Mouse (Mus musculus) thymus, postnatal 10 days (tissue): ENCODE results near the gene Sct.

Source experiments
- DNase-seq, 2 experiments: peaks; one replicate each; pipeline ENCODE4 v3.0.0; 2021; ENCODE audit warnings: low spot score in 2 of 2

Gene Sct

DNA sequence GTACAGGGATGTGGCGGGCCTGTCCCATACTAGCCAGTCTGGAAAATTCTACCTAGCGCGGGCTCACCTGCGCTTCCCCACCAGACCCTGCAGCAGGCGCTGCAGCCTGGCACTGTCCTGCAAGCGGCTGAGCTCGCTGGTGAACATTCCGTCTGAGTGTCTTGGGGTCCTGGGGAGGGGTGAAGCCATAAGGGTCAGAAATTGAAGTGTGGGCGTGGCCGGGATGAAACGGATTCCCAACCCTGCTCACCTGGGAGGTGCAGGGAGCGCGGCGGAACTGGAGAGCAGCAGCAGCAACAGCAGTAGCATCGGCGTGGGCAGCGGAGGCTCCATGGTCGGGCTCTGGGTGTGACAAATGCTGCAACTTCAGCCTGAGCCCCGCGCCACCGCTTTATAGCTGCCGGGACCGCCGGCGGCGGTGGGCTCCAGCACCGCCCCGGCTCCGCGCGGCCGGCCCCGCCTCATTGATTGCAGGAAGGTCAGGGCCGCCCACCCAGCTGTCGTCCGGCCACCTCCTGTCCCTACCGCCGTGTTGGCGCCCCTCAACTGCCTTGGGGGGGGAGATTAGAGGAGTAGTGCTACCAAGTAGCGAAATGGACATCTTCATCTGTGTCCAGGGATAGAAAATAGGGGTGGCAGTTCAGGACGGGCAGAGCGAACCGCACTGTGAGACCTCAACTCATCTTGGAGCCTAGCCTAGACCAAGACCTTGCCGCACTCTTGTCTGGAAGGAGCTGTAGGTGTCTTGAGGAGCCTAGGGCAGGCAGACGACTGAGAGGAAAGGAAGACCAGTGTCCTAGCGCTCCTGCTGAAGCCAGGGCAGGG is at the start of gene Sct:
Gene Sct, minus strand, starts transcription at position 368 of the 825 bp plus-strand sequence.
- no peak for DNase-seq

DNA sequence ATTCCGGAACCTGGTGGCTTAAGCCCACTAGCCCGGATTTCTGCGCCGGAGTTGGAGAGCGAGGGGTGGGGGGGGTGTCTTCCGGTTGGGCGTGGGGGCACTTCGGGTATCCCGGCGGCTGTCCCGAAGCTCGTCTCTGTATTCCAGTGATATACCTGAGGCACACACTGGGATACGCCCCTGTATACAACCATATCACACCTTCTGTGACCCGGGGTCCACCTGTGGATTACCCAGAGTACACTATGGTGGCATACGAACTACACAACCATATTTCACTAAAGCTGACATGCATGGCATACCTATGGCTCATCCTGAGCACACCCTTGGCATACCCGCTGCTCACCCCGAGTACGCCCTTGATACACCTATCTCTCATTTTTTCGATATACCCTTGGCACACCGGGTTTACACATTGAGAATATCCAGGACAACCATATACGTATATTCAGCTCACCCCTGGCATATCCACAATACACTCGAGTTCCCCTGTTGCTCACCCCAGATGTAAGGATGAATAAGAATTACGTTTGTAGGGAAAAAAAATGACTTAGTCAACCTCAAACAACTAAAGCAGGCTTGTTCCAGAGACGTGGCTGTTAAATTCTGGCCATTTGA is 49.5 kb upstream of the Sct start:
- DNase-seq: no peak

GRCm38 (mm10) chr7:141327469-141328372 is 48.8 kb upstream of the Sct start, which contains the start of the genes Deaf1 and Tmem80:
Gene Deaf1 (minus strand): TSS chr7:141327690.
Gene Tmem80 (plus strand): TSS chr7:141327739.
- DNase-seq: peak; percentile 96 to 98

- DNase-seq: peak; percentile 45 to 65
These were observed 47.9 kb upstream of the Sct start for GRCm38 (mm10) chr7:141326546-141327446.

- no peak for DNase-seq
These were observed 45.8 kb upstream of the Sct start for GRCm38 (mm10) chr7:141324686-141325085.

- no peak for DNase-seq
These were observed 40.5 kb upstream of the Sct start for GRCm38 (mm10) chr7:141319446-141319845.

DNA sequence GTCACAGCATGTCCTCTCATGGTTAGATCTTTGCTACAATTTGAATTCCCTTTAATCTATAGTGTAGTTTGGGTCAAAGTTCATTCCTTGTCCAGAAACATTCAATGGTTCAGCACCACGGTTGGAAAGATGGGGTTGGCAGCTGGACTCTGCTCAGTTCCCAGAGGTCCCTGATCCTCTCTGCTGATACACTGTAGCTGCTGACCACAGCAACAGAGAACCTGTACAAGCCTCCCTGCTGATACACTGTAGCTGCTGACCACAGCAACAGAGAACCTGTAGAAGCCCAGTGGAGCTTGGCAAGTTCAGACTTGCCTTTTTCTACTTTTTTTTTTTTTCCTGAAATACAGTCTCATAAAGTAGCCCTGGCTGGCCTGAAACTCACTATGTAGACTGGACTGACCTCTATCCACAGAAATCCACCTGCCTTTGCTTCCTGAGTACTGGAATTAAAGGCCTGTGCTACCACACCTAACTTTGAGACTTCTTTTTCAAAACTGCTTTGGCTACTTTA is 38.7 kb upstream of the Sct start:
- DNase-seq: no peak

- DNase-seq: peak; percentile 39 to 60
These were observed 37.0 kb upstream of the Sct start for GRCm38 (mm10) chr7:141315974-141316373.

- no peak for DNase-seq
These were observed 36.1 kb upstream of the Sct start for GRCm38 (mm10) chr7:141315076-141315475.

- no peak for DNase-seq
These were observed 35.5 kb upstream of the Sct start for GRCm38 (mm10) chr7:141314416-141314815.

- no peak for DNase-seq
These were observed 25.6 kb upstream of the Sct start for GRCm38 (mm10) chr7:141304537-141304936.

DNA sequence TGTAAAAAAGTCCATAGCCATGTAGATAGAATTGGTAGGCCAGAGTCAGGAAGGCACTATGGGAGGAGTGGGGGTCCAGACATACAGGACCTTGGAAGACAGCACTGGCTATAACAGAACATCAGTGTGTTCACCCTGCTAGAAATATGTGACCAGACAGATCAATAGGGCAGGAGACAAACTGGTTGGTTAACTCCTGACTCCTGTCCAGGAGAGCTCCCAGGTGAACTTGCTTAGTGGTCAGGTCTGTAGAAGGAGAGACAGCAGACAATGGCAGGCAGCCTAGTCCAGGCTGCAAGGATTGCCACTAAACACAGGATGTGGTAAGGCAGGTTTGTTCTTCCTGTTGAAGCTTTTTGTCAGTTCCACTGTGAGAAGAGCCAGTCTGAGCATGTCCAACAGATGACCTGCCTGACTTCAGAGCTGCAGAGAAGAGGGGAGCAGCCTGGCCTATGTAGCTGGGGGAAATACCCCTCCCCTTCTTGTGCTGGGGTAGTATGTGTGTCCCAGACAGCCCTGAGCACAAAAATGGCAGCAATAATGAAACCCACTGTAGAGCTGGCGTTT is 23.9 kb upstream of the Sct start:
- DNase-seq: peak; percentile 18 to 44

DNA sequence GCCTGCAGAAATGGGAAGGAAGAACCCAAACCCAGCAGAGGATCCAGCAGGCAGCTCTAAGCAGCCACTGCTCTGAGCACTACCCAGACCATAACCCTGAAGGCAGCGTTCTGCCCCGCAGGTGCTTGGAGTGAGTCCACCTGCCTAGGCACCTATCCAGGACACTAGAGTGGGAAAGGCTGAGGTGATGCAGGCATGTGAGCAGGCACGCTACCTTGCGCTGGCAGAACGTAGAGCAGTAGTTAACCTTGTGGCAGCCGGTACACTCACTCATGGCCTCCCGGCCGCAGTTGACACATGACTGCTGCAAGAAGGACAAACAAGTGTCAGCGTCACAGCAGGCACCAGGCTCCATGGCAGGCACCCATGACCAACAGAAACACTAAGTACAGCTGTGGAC is 22.5 kb upstream of the Sct start:
- DNase-seq: no peak

DNA sequence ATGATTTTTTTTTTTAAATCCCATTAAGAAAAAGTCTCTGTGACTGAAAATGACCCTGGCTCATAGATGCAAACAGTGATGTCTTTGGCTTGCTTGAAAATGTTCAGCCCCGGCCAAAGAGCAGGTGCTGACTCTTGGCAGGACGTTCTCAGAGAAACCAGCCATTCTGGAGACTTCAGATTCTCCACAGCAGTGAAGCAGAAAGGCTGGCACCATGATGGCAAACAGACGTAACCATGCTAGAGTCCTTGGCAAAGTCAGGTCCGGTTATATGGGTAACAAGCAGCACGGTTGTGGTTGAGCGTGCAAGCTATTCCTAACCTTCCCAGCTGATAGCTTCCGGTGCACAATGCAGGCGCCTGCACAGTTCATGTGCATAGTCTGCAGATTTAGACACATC is 20.2 kb upstream of the Sct start:
- DNase-seq: no peak

DNA sequence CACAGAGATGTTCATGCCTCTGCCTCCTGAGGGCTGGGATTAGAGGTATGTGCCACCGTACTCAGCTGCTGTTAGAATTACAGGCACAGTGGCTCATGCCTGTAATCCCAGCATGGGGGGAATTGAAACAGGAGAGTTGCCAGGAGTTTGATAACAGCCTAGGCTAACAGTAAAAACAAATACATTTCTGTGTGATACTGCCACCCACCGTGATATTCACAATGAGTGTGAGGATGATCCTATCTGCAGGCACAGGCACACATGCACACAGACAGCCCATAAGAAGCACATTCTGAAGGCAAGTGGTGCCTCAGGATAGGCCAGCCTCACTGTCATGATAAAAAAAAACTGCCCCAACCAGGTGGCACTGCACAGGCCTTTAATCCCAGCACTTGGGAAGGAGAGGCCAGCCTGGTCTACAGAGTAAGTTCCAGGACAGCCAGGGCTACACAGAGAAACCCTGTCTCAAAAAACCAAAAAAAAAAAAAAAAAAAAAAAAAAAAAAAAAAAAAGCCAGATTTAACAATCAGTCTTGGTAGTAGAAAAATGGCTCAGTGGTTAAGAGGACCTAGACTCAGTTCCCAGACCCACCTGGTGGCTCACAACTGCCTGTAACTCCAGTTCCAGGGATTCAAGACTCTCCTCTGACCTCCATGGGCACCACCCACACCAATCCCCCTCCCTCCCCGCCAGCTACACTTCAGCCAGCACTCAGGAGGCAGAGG is 19.2 kb upstream of the Sct start:
- no peak for DNase-seq

DNA sequence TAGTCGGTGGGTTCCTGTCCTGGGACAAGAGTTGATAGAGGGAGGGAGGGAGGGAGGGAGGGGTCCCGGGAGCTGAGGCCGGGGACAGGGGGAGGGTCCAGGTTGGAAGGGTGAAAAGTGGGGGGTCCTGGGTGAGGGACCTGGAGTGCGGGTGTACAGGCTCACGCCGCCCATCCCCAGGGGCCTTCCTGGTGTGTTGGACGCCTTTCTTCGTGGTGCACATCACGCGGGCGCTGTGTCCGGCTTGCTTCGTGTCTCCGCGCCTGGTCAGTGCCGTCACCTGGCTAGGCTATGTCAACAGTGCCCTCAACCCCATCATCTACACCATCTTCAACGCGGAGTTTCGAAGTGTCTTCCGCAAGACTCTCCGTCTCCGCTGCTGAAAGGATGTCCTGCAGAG is 15.5 kb upstream of the Sct start:
- DNase-seq: no peak

- no peak for DNase-seq
These were observed 15.0 kb upstream of the Sct start for GRCm38 (mm10) chr7:141293852-141294471.

DNA sequence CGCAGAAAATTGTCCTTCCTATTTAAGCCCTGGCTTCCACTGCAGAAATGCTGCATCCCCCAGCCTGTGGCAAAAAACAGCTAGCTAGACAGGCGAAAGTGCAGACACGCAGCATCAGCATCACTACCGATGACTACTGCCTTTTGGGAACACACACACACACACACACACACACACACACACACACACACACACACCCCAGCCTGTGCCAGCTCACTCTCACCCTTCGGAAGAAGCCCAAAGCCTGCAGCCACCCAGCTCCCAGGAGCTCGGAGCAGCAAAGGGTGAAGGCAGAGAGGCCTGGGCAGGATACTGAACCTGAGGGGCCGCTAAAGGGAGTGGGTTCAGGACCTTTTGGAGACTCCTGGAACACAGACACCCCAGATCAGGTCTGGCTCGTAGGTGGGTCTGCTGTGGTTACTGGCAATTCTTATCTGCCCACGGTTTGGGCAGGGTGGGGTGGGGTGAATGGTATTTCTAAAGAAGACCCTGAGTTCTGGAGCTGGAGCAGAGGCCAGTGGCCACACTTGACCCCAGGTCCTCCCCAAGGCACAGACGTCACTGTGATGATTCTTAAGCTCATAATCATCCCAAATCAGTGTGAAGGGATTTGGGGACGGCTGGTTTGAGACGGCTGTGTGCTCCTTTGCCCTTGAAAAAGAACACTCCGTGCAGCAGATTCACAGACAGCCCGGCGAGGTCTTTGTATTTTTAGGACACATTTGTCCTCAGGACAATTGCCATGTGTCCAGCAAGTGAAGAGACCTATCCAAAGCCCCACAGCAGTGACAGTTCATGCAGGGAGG is 13.9 kb upstream of the Sct start:
- DNase-seq: no peak
